Mouse (Mus musculus): ENCODE results near the gene Tmem40. TPM values are rescaled to one million over a fixed set of nuclear protein-coding genes. Genes with fewer than 3 reads are reported as not detected.

The Tmem40 gene
- 29.5 and 39.6 TPM in 2 replicates for total RNA-seq (2017)

DNA sequence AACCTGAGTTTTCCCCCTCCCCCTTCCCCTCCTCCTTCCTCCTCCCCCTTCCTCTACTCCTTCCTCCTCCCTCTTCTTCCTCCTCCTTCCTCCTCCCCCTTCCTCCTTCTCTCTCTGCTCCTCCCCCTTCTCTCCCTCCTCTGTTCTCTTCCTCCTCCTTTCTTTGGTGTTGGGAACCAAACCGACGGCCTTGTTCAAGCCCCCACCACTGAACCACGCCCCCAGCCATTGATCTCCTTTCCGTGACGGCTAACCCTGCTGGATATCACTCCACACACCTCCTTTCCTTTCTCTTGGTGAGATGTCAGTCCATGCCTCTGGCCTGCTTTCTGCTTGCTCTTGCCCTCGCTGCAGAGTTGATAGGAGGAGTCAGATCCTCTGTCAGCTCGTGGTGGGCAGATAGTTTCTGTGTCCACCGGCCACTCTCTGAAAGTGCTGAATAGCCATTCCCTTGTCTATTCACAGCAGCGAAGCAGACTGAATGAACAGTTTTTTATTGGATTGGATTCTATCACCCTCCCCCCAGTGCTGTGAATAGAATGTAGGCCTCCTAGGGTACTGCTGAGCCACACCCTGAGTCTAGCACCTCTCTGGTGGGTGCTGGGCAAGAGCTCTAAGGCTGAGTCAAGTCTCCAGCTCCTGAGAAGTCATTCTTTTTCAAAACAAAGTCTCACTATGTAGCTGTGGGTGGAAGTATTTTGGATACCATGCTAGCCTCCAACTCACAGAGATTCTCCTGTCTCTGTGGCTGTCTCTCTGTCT is at the start of gene Tmem40:
Gene Tmem40 (minus strand): TSS at position 416 of the 762 bp plus-strand sequence.
- peak; percentile 19 for ATAC-seq (replicated peaks; ENCODE audit: low read depth, poor library complexity, severe bottlenecking)

DNA sequence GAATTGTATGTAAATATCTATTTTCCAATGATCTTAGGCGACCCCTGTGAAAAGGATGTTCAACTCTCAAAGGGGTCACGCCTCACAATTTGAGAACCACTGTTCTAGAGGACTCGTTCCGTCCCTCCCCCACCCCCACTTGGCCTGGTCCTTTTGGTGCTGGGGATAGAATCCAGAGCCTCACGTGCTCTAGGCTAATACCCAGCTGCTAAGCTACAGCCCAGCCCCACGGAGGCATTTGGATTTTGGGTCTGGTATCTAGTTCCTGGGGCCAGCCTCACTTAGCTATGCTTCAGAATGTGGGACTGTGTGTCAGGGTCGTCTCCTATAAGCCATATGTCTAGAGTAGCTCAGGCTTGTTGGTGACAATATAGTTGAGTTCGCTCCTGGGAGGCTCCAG is 49.4 kb upstream of the Tmem40 start:
- no peak for ATAC-seq (replicated peaks; ENCODE audit: low read depth, poor library complexity, severe bottlenecking)

DNA sequence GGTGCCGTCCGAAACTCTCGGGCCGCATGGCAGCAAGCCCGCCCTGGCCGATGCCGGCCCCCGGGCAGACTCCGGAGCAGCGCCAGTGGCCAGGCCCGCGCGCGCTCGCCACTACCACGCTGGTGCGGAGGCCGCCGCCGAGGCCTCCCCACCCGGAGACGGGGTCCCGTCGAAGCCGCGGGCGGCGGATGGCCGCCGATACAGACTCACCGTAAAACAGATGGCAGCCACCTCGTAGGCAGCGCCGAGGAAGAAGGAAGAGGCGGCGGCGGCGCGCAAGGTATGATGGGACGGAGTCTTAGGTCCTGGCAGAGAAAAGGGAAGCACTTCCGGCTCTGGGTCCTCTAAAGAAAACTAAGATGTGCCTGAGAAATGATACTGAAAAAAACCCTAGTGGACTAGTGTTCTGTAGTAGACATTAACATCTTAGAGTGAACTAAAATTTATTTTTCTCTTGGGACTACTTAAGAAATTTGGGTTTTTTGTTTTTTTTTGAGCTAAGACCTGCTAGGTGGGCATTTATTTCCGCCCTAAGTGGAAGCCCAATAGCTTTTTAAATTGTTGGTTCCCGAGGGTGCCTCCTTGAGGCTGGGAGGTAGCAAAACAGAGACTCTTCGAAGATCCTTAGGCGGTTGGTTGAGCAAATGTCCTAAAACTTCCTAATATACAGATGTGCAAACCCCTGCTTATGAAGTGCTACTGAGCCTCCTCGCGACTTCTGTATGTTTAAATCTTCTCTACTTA is 46.5 kb upstream of the Tmem40 start, which contains the start of gene Rpl32:
Gene Rpl32 (minus strand): TSS at position 260 of the 744 bp plus-strand sequence.
- peak; percentile 85 for ATAC-seq (replicated peaks; ENCODE audit: low read depth, poor library complexity, severe bottlenecking)

DNA sequence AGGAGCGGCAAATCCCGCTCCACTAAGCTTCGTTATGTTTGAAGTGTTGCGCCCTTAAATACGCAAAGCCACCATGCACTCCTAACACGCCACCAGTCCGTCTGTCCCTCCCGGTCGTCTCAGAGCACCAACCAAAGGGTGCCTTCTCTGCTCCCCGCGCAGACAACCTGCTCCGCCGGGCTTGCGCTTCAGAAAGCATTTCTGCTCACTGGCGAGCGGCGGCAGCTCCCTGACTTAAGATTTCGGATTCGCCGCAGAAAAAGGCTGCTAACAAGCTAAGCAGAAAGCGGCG is 45.9 kb upstream of the Tmem40 start:
- no peak for ATAC-seq (replicated peaks; ENCODE audit: low read depth, poor library complexity, severe bottlenecking)

GRCm38 (mm10) chr6:115807464-115808195 is 45.4 kb upstream of the Tmem40 start:
- ATAC-seq (replicated peaks; ENCODE audit: low read depth, poor library complexity, severe bottlenecking) = no peak

GRCm38 (mm10) chr6:115804432-115805192 is 42.4 kb upstream of the Tmem40 start:
- ATAC-seq (replicated peaks; ENCODE audit: low read depth, poor library complexity, severe bottlenecking) = no peak

DNA sequence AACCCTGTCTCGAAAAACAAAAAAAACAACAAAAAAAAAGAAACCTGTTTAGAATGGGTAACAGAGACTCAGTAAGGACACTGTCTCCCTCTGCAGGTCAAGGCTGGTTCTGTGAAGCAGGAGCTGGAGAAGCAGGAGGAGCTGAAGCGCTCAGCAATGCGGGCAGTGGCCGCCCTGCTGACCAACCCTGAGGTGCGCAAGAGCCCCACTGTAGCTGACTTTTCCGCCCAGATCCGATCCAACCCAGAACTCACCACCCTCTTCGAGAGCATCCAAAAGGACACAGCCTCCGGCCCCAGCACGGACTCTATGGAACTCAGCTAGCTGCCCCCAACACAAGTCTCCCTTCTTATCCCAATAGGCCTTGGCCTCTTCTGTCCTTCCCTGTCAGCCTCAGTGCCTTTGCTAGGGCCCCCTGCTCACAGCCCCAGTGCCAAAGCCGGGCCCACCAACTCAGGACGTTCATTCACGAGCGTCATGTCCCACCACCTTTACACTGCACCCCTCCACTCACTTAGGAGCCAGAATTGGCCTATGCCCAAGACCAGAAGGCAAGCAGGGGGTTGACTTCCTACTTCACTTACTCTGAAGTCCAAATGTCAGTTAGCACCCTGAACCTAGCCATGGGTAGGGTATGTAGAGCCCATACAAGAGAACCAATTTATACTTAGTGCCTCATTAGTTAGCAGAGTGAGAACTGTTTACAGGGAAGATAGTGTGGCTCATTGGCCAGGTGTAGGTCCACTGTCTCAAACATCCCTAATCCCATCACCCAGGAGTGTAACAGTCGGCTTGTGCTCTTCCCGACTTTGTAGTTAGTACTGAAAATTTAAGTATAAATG is 41.6 kb upstream of the Tmem40 start:
- peak; percentile 83 for ATAC-seq (replicated peaks; ENCODE audit: low read depth, poor library complexity, severe bottlenecking)

GRCm38 (mm10) chr6:115801811-115802210 is 39.6 kb upstream of the Tmem40 start:
- no peak for ATAC-seq (replicated peaks; ENCODE audit: low read depth, poor library complexity, severe bottlenecking)

- ATAC-seq (replicated peaks; ENCODE audit: low read depth, poor library complexity, severe bottlenecking) = peak; percentile 59
Measured at GRCm38 (mm10) chr6:115792691-115793215, 30.5 kb upstream of the Tmem40 start.

DNA sequence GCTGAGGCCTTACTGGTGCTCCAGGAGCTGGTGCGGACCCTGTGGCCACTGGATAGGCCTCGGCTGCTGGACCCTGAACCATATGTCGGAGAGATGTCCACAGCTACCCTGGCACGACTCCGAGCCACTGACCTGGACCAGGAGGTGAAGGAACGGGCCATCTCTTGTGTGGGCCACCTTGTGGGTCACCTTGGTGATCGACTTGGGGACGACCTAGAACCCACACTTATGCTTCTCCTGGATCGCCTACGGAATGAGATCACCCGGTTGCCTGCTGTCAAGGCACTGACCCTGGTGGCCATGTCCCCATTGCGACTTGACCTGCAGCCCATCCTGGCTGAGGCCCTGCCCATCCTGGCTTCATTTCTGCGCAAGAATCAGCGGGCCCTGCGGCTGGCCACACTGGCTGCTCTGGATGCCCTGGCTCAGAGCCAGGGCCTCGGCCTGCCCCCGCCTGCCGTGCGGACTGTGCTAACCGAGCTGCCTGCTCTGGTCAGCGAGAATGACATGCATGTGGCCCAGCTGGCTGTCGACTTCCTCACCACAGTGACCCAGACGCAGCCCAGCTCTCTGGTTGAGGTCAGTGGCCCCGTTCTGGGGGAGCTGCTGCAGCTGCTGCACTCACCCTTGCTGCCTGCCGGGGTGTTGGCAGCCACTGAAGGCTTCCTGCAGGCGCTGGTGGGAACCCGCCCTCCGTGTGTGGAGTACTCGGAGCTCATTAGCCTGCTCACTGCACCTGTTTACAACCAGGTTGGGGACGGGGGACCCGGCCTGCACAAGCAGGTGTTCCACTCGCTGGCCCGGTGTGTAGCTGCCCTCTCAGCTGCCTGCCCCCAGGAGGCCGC is 29.9 kb upstream of the Tmem40 start:
- ATAC-seq (replicated peaks; ENCODE audit: low read depth, poor library complexity, severe bottlenecking) = peak; percentile 90

GRCm38 (mm10) chr6:115791016-115791415 is 28.8 kb upstream of the Tmem40 start:
- ATAC-seq (replicated peaks; ENCODE audit: low read depth, poor library complexity, severe bottlenecking) = no peak

DNA sequence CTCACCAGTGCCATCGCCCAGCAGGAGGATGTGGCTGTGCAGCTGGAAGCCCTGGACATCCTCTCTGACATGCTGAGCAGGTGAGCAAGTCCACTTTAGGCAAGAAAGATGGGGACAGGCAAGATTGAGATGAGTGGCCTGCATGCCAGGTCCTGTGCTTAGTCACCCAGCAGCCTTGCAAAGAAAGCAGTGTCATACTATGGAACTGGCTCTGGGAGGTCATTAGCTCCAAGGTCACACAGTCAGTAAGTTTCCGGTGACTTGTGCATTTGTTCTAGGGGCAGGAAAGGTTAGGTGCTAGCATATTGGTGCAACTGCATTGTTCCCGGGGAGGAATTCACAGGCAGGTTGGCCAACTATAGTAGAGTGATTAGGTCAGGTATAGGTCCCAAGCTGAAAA is 20.6 kb upstream of the Tmem40 start:
- ATAC-seq (replicated peaks; ENCODE audit: low read depth, poor library complexity, severe bottlenecking) = no peak

DNA sequence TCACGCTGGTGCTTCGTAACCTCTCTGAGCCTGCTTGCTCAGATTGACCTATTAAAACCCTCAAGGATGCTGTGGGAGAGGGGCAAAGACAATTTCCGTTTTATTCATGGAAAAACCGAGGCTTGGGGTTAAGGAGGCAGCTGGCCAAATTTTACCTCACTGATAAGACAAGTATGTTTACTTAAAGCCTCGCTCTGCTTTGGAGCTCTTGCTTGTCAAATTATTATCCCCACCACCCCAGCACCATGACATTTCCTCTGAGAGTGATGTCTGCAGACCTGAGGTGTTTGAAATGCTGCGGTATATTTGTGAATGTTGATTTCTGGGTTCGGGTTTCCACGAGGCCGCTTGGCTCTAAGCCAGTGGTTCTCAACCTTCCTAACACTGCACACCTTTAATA is 14.2 kb upstream of the Tmem40 start:
- peak; percentile 56 for ATAC-seq (replicated peaks; ENCODE audit: low read depth, poor library complexity, severe bottlenecking)

GRCm38 (mm10) chr6:115775838-115776237 is 13.6 kb upstream of the Tmem40 start:
- 0 out of 2 replicates have a peak, but pooled peaks have one; percentile 5 for ATAC-seq (replicated peaks; ENCODE audit: low read depth, poor library complexity, severe bottlenecking)

DNA sequence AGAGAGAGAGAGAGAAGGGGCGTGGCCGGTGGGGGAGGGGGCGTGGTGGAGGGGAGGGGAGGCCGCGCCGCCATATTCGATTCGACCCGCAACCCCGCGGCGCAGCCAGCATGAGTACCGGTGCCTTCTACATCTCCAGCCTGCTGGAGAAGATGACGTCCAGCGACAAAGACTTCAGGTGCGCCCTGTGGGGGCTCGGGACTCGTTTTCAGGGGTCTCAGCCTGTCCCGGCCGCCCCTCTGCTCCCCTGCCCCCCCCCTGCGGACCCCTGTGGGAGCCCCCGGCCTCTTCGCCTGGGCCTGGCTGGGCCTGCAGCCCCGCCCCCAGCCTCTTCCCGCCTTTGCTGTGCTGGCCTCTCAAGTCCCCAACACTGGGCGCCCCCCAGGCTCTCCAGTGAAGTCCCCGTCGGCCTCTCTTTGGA is 12.3 kb upstream of the Tmem40 start, which contains the start of gene Cand2:
Gene Cand2 (plus strand): TSS at position 38 of the 421 bp plus-strand sequence.
- 0 out of 2 replicates have a peak, but pooled peaks have one; percentile 27 for ATAC-seq (replicated peaks; ENCODE audit: low read depth, poor library complexity, severe bottlenecking)

GRCm38 (mm10) chr6:115773966-115774413 is 11.8 kb upstream of the Tmem40 start:
- 0 out of 2 replicates have a peak, but pooled peaks have one; percentile 20 for ATAC-seq (replicated peaks; ENCODE audit: low read depth, poor library complexity, severe bottlenecking)

GRCm38 (mm10) chr6:115772604-115773003 is 10.4 kb upstream of the Tmem40 start:
- no peak for ATAC-seq (replicated peaks; ENCODE audit: low read depth, poor library complexity, severe bottlenecking)

GRCm38 (mm10) chr6:115772201-115772600 is 10.0 kb upstream of the Tmem40 start:
- ATAC-seq (replicated peaks; ENCODE audit: low read depth, poor library complexity, severe bottlenecking) = no peak

All from common myeloid progenitor, adult 5-6 weeks (primary cell).